Mouse (Mus musculus): ENCODE results near the gene Prpf40b. TPM values are rescaled to one million over a fixed set of nuclear protein-coding genes. Genes with fewer than 3 reads are reported as not detected.

The Prpf40b gene
- polyA plus RNA-seq, 1 experiment from 2014 or later, result 8.6 TPM

GRCm38 (mm10) chr15:99341102-99341501, 46.2 kb downstream of the Prpf40b start:
- H3K27ac ChIP-seq (ENCODE audit: low read depth), result peak overlapping the region; percentile 51
- peak; percentile 70 for ATAC-seq
- TF ChIP-seq EP300 (IDR thresholded peaks at IDR 0.05; ENCODE audit: low read depth) (no peak), CTCF (IDR thresholded peaks at IDR 0.05; ENCODE audit: low read depth) (no peak)

GRCm38 (mm10) chr15:99342194-99342981, 47.5 kb downstream of the Prpf40b start:
- Histone ChIP-seq H3K4me3 (ENCODE audit: low read depth, low read length) (no peak overlapping the region), H3K27me3 (ENCODE audit: insufficient read depth, low read length) (no peaks in the 10 kb centered on the region), H3K9ac (replicated peaks) (no peak overlapping the region), H3K36me3 (replicated peaks; ENCODE audit: insufficient read depth, low read length) (no peaks in the 10 kb centered on the region), H3K27ac (ENCODE audit: low read depth) (peak overlapping the region; percentile 29), H3K4me2 (ENCODE audit: low read depth, low read length) (no peak overlapping the region), H3K4me1 (ENCODE audit: insufficient read depth) (peaks cover 52% of the 10 kb centered on the region), H3K9me3 (ENCODE audit: low read length) (no peaks in the 10 kb centered on the region)
- WGBS (ENCODE audit: insufficient replicate concordance), result 29% methylated on average over 9 of the region's 9 CpGs
- TF ChIP-seq CTCF (IDR thresholded peaks at IDR 0.05; ENCODE audit: low read depth) (no peak), EP300 (IDR thresholded peaks at IDR 0.05; ENCODE audit: low read depth) (no peak)
- DNase-seq (no peak), ATAC-seq (no peak)

More at GRCm38 (mm10) chr15:99341102-99341501, 46.2 kb downstream of the Prpf40b start:
- Histone ChIP-seq H3K4me2 (ENCODE audit: low read depth, low read length) (peak overlapping the region; percentile 20; the same call in 1 of the 2 replicates), H3K9ac (replicated peaks) (no peak overlapping the region), H3K27me3 (ENCODE audit: insufficient read depth, low read length) (no peaks in the 10 kb centered on the region), H3K4me3 (ENCODE audit: low read depth, low read length) (no peak overlapping the region), H3K9me3 (ENCODE audit: low read length) (no peaks in the 10 kb centered on the region), H3K36me3 (replicated peaks; ENCODE audit: insufficient read depth, low read length) (no peaks in the 10 kb centered on the region), H3K4me1 (ENCODE audit: insufficient read depth) (peaks cover 51% of the 10 kb centered on the region)
- peak; percentile 54 for DNase-seq
- WGBS (ENCODE audit: insufficient replicate concordance), result 34% methylated on average over 3 of the region's 3 CpGs

- Histone ChIP-seq H3K9ac (replicated peaks) (no peak overlapping the region), H3K4me1 (ENCODE audit: insufficient read depth) (peaks cover 53% of the 10 kb centered on the region), H3K27ac (ENCODE audit: low read depth) (no peak overlapping the region), H3K9me3 (ENCODE audit: low read length) (no peaks in the 10 kb centered on the region), H3K4me2 (ENCODE audit: low read depth, low read length) (no peak overlapping the region), H3K4me3 (ENCODE audit: low read depth, low read length) (no peak overlapping the region), H3K36me3 (replicated peaks; ENCODE audit: insufficient read depth, low read length) (no peaks in the 10 kb centered on the region), H3K27me3 (ENCODE audit: insufficient read depth, low read length) (no peaks in the 10 kb centered on the region)
- no peak for TF ChIP-seq CTCF (IDR thresholded peaks at IDR 0.05; ENCODE audit: low read depth)
- no peak for TF ChIP-seq EP300 (IDR thresholded peaks at IDR 0.05; ENCODE audit: low read depth)
- no peak for ATAC-seq
- WGBS (ENCODE audit: insufficient replicate concordance), result 55% methylated on average over 5 of the region's 5 CpGs
- no peak for DNase-seq
Measured at GRCm38 (mm10) chr15:99343414-99344147, 48.7 kb downstream of the Prpf40b start.

- TF ChIP-seq EP300 (IDR thresholded peaks at IDR 0.05; ENCODE audit: low read depth), result no peak
- no peak for TF ChIP-seq CTCF (IDR thresholded peaks at IDR 0.05; ENCODE audit: low read depth)
Measured at GRCm38 (mm10) chr15:99344148-99344870, 49.4 kb downstream of the Prpf40b start.

GRCm38 (mm10) chr15:99344961-99345360, 50.1 kb downstream of the Prpf40b start:
- no peak for ATAC-seq
- no peak for DNase-seq
- Histone ChIP-seq H3K9me3 (ENCODE audit: low read length) (no peaks in the 10 kb centered on the region), H3K27ac (ENCODE audit: low read depth) (no peak overlapping the region), H3K9ac (replicated peaks) (no peak overlapping the region), H3K4me1 (ENCODE audit: insufficient read depth) (peaks cover 43% of the 10 kb centered on the region), H3K27me3 (ENCODE audit: insufficient read depth, low read length) (no peaks in the 10 kb centered on the region), H3K4me3 (ENCODE audit: low read depth, low read length) (no peak overlapping the region), H3K4me2 (ENCODE audit: low read depth, low read length) (no peak overlapping the region), H3K36me3 (replicated peaks; ENCODE audit: insufficient read depth, low read length) (no peaks in the 10 kb centered on the region)
- TF ChIP-seq EP300 (IDR thresholded peaks at IDR 0.05; ENCODE audit: low read depth) (no peak), CTCF (IDR thresholded peaks at IDR 0.05; ENCODE audit: low read depth) (no peak)
- 55% methylated on average over 4 of the region's 4 CpGs for WGBS (ENCODE audit: insufficient replicate concordance)

More at GRCm38 (mm10) chr15:99344148-99344870, 49.4 kb downstream of the Prpf40b start:
- no peak overlapping the region for H3K9ac ChIP-seq (replicated peaks)
- H3K36me3 ChIP-seq (replicated peaks; ENCODE audit: insufficient read depth, low read length), result no peaks in the 10 kb centered on the region
- ATAC-seq (no peak), DNase-seq (no peak)
- no peaks in the 10 kb centered on the region for H3K27me3 ChIP-seq (ENCODE audit: insufficient read depth, low read length)
- H3K4me3 ChIP-seq (ENCODE audit: low read depth, low read length), result no peak overlapping the region
- H3K4me2 ChIP-seq (ENCODE audit: low read depth, low read length), result no peak overlapping the region
- H3K27ac ChIP-seq (ENCODE audit: low read depth), result no peak overlapping the region
- 63% methylated on average over 8 of the region's 8 CpGs for WGBS (ENCODE audit: insufficient replicate concordance)
- H3K9me3 ChIP-seq (ENCODE audit: low read length), result no peaks in the 10 kb centered on the region
- peaks cover 47% of the 10 kb centered on the region for H3K4me1 ChIP-seq (ENCODE audit: insufficient read depth)

GRCm38 (mm10) chr15:99351610-99352009, 56.7 kb downstream of the Prpf40b start:
- WGBS (ENCODE audit: insufficient replicate concordance), result 62% methylated on average over 6 of the region's 6 CpGs
- Histone ChIP-seq H3K4me3 (ENCODE audit: low read depth, low read length) (no peak overlapping the region), H3K27me3 (ENCODE audit: insufficient read depth, low read length) (no peaks in the 10 kb centered on the region), H3K4me1 (ENCODE audit: insufficient read depth) (peaks cover 6% of the 10 kb centered on the region; the same call in 1 of the 2 replicates), H3K27ac (ENCODE audit: low read depth) (no peak overlapping the region), H3K4me2 (ENCODE audit: low read depth, low read length) (no peak overlapping the region), H3K9me3 (ENCODE audit: low read length) (no peaks in the 10 kb centered on the region), H3K9ac (replicated peaks) (no peak overlapping the region), H3K36me3 (replicated peaks; ENCODE audit: insufficient read depth, low read length) (no peaks in the 10 kb centered on the region)
- ATAC-seq, result no peak
- DNase-seq, result no peak
- TF ChIP-seq CTCF (IDR thresholded peaks at IDR 0.05; ENCODE audit: low read depth) (no peak), EP300 (IDR thresholded peaks at IDR 0.05; ENCODE audit: low read depth) (no peak)
